Mouse (Mus musculus) right cerebral cortex, postnatal 10 days (tissue): ENCODE measurements at regions not wholly inside any gene's neighbourhood (a gene's known extent, or its start where the extent isn't known, plus 50 kb on each side); places are given as distances from the start of the nearest gene placed in this dataset.

Source experiments
- DNase-seq, 2 experiments: peaks; one replicate each; pipeline ENCODE4 v3.0.0; 2021; ENCODE audit warnings: low spot score in 2 of 2

DNA sequence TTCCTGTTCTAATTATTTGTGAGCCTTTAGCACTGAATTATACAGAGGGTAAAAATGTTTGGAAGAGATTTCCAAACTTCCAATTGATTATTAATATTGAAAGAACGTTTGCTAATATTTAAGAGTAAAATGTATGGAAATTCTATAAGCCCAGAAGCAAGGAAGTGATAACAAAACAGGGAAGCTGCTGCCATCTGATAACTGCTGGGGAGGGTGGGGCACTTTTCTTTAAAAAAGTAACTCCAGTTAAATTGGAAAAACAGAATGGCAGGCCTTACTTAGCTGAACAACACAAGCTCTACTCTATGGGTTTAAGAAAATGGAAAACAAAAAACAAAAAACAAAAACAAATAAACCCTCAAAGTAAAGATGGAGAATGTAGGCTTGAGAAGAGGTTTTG is 1327.7 kb downstream of the Hace1 start:
- no peak for DNase-seq

DNA sequence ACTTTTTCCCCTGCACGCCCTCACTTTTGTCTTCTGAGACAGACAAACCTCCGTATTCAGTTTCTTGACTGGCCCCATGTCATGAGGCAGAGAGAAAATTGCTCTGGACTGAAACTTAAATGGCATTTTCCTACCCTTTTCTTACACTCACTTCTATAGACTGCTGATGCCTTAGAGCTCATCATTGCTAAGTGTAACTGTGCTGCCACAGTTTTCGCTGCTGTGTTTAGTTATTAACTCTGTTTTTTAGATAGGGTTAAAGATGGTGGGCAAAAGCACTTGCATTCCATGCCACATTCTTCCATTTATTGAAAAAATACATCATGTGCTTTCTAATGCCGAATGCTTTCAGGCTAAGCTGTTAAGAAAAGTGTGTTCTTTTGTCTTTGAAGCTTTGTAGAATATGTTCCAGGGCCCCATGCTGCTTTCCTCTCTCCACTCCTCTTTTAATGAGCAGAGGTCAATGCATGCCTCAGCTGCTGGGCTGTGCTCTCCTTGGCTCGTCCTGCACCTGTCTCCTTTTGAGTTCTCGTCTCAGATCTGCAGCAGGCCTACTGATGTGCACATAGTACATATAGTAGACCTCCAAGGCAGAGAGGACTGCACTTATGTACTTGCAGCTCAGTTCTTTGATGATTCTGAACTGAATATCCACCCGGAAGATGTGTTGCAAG is 1345.0 kb downstream of the Hace1 start:
- DNase-seq: no peak

DNA sequence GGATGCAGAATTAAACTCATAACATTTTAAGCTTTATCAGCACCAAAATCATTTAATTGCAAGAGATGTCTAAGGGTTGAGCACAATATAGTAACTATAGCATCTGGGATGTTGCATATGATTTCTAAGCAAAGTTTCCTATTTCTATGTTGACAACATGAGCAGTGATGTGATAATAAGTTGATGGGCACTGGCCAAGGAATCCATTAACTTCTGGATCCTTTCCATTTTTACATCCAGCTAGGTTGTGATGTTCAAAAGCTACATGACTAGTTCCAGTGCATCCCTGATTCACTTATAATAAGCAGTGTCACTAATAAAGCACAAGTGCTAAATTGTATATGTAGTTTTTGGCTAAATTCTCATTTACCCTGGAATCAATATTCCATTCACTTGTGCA is 1356.7 kb downstream of the Hace1 start:
- DNase-seq: no peak

DNA sequence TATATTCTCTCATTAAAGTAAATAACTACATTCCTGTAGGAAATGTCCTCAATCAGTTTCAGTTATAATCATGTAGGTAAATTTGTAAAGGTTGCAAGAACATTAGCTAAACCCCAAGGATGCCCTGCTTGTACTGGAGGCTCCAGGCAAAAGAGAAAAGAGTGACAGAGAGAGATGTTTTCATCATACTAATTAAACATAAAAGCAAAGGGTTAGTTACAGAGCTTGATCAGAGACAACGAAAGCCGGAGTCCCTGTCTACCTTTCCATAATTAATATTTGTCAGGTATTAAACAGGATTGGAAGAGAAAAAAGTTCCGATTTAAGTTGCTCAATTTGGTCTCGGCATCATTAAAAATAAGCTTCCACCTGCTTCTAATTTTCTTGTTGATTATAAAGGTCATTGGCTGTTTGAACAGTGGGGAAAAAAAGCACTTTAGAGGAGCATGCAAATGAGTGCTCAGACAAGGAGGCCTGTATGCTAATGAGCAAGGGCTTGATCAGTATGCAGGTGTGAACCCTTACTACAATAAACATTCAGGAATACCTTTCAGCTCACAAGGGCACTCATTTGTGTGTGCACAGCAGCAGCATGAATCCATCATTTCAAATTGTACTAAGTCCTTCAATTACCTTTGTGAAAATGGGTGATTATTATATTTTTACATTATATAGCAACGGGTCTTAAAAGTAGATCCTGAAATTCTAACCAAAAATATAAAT is 1358.8 kb downstream of the Hace1 start:
- no peak for DNase-seq

DNA sequence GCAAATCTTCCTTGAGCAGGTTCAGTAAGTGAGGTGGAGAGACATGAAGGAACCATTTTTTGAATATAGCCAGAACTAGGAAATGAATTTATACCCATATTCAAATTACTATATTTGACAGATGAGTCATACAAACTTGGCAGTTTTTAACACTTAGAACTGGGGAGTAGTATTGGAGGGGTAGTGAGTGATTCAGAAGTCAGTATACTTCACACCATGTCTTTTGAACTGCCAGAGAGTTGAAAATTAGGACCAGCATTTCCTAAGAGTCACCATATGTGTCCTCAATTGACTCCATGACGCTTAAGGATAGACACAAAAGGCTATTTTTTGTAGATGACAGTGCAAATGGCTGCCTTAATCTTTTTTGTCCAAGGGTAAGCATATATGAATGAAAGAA is 1361.7 kb downstream of the Hace1 start:
- DNase-seq: no peak

DNA sequence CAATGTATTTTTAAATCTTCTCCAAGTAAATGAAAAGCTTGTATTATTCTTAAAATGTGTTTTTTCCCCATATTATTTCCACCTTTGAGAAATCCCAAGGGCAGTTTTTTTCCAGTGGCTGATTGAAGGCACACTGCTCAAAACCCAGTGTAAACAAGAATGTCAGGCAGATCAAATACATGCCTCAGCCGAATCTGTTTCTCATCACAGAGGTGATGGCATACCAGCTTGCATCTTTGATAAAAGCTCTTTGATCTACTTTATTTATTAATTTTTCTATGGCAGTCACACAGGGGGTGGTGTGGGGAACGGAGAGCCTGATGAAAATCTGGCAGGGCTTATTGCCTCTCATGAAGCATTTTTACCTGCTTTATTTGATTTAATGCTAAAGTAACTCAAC is 1362.2 kb downstream of the Hace1 start:
- DNase-seq: no peak

DNA sequence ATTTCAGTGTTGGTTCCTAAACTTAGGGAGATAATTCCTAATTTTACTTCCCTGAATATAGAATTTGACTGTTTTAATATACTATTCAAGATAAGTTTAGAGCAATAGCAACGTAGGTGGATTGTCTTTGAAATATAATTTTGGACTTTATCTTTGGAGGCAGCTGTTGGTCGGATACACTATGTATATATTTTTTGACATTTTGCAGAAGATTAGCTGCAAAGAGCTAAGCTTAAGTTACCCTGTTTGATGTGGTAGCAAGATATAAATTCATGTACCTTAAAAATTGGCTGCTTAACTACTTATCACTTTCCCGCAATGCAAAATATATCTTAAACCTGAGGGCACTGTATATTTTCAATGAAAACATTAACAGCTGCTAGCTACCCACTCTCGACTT is 1375.3 kb downstream of the Hace1 start:
- no peak for DNase-seq

DNA sequence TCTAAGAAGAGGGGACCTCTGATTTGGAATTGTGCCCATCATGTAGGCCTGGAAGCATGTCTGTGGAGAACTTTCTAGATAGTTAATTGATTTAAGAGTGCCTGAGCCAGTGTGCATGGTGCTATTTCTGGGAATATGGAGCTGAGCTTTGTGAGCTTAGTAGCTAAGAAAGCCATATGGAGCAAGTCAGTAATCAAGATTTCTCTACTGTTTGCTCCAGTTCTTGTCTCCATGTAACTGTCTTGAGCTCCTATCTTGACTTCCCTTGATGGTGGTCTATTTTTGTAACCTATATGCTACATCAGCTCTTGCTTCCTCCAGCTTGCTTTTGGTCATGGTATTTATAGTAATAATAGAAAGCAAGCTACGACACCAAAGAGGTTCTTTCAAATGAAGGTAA is 1377.1 kb downstream of the Hace1 start:
- DNase-seq: no peak

DNA sequence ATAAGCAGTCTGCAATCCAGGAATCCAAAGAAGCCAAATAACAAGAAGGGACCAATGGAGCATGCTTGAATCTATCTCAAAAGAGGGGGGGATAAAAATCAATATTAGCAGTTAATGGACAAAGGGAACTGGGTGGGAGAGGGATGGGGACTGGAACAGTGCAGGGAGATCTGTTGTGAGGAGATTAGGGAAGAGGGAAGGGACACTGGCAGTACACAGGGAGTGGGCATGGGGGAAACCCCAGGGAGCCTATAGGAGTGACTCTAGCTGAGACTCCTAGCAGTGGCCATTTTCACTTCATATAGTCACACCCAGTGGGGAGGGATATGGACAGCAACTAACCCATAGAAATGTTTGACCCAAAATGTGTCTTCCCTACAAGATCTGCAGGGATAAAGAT is 1402.8 kb downstream of the Hace1 start:
- no peak for DNase-seq

DNA sequence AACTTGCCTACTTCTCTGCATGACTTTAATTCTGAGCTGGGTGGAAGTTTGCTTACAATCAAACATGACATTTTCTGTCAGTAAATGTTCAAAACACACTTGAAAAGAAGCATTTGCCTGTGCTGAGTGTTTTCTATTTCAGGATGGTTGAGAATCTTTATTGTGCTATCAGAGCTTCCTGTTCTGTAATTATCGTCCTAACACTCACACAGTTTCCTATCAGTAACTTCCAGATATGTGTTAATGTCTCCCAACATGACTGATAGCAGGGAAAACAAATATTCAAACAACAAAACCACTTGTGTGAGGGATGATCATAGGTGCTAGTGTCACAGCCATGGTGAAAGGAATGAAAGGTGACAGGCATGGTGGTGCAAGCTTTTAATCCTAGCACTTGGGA is 1422.1 kb downstream of the Hace1 start:
- DNase-seq: no peak

DNA sequence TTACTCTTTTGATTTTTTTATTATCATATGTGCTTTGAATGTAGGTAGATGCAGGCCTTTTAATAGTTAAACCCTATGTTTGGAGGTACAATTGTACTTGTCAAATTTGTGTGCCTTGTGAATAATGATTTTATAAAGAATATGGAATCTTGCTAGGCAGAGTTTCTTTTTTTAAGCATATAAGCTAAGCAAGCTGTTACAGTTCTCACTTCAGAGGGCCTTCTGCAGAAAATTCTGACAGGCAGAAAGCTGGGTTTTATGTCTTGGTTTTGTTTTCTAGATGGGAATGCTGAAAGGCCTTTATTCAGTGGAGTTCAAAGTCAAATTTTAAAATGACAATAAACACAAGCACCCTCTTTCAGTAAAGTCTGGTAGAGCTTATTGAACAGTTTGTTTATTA is 1451.1 kb downstream of the Hace1 start:
- DNase-seq: no peak

DNA sequence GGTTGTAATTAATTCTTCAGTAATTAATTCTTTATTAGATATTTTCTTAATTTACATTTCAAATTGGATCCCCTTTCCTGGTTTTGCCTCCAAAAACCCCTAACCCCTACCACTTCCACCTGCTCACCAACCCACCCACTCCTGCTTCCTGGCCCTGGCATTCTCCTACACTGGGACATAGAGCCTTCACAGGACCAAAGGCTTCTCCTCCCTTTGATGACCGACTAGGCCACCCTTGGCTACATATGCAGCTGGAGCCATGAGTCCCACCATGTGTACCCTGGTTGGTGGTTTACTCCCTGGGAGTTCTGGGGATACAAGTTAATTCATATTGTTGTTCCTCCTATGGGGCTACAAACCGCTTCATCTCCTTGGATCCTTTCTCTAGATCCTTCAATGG is 1477.0 kb downstream of the Hace1 start:
- DNase-seq: no peak

DNA sequence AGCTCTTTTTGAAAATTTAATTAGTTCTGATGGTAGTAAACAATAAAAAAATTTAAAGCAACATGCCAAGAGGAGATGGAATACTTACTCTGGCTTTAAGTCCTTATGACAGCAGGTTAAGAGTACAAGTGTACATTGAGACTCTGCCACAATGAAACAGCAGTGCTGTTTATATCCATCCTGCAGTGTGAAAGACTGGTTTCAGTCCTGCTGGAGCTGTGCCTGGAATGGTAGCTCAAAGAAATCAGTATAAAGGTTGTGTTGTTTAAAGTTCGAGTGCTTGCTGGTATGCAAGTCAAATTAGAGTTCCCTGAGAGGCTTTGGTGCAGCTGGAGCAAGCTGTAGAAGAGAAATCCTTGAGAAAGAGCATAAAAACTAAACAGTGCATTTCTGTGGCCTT is 1524.9 kb downstream of the Hace1 start:
- peak; percentile 75 to 84 for DNase-seq
